ENCODE assay signal across 22 mouse cellular contexts in genomic region chr3:85564603-85565002, GRCm38 (mm10). TPM values are rescaled to one million over a fixed set of nuclear protein-coding genes. Genes with fewer than 3 reads are reported as not detected.
DNase-seq lines count a peak whose midpoint lies in the region; ATAC-seq and TF ChIP-seq lines count a peak whose summit lies in the region.
"Had no signal": no experiment of that assay in that cellular context is flagged by ENCODE, and none has a peak within 500 bp of the region (broad histone marks: within the 10 kb centered on the region; RNA-seq: fewer than 3 reads in every experiment).

No protein-coding gene starts in this region.

- no peak overlapping the region for H3K4me3 ChIP-seq in heart, postnatal 0 days (ENCODE audit: low read depth, low read length)
- no peak overlapping the region for H3K4me3 ChIP-seq in liver, embryonic 12.5 days
- peak overlapping the region in 1 of 3 experiments; percentile 7 for H3K4me3 ChIP-seq in CH12.LX (replicated peaks in 1 of 3; ENCODE audit: low read depth in 2 of 3, low read length in 2 of 3, poor library complexity in 1 of 3)
- H3K4me3 ChIP-seq: embryonic facial prominence, embryonic 12.5 days; hindbrain, embryonic 15.5 days; limb, embryonic 13.5 days; midbrain, embryonic 10.5 days; neural tube, embryonic 15.5 days had no signal

- dilution Hi-C loops in CH12.LX (cut with MboI; ENCODE audit: extremely low pct_ligation_motif_present, extremely low pct_unique_long_range_greater_than_20kb, low sequenced_read_pairs), result no loop called here

- 21% methylated on average over 2 of the region's 2 CpGs for WGBS in heart, postnatal 0 days
- WGBS in liver, embryonic 12.5 days (ENCODE audit: insufficient replicate concordance), result 40% methylated on average over 2 of the region's 2 CpGs

- no peaks in the 10 kb centered on the region for H3K9me3 ChIP-seq in heart, postnatal 0 days (replicated peaks; ENCODE audit: control insufficient read depth, low read length)
- H3K9me3 ChIP-seq in liver, embryonic 12.5 days (replicated peaks), result no peaks in the 10 kb centered on the region
- no peaks in the 10 kb centered on the region for H3K9me3 ChIP-seq in CH12.LX (replicated peaks; ENCODE audit: low read length)
- H3K9me3 ChIP-seq: embryonic facial prominence, embryonic 12.5 days; hindbrain, embryonic 15.5 days; limb, embryonic 13.5 days; midbrain, embryonic 10.5 days; neural tube, embryonic 15.5 days had no signal

- no peaks in the 10 kb centered on the region for H3K79me2 ChIP-seq in CH12.LX (replicated peaks; ENCODE audit: control insufficient read depth, extremely low read depth, insufficient read depth, poor library complexity, severe bottlenecking)

- TF ChIP-seq RAD21 in CH12.LX (IDR thresholded peaks at IDR 0.05; ENCODE audit: low read depth, low read length), result no peak; the same call in none of the 2 replicates

- no peaks in the 10 kb centered on the region for H3K27me3 ChIP-seq in heart, postnatal 0 days (ENCODE audit: control insufficient read depth, insufficient read depth, low read length)
- no peaks in the 10 kb centered on the region for H3K27me3 ChIP-seq in liver, embryonic 12.5 days (replicated peaks)
- no peaks in the 10 kb centered on the region for H3K27me3 ChIP-seq in CH12.LX (replicated peaks)
- H3K27me3 ChIP-seq: embryonic facial prominence, embryonic 12.5 days; hindbrain, embryonic 15.5 days; limb, embryonic 13.5 days; neural tube, embryonic 15.5 days had no signal

- H3K36me3 ChIP-seq in heart, postnatal 0 days (replicated peaks; ENCODE audit: control insufficient read depth, insufficient read depth, low read length), result no peaks in the 10 kb centered on the region
- H3K36me3 ChIP-seq in liver, embryonic 12.5 days, result no peaks in the 10 kb centered on the region
- peaks cover 0 to 7% of the 10 kb centered on the region in 2 experiments for H3K36me3 ChIP-seq in CH12.LX (replicated peaks in 1 of 2; ENCODE audit: control insufficient read depth in 1 of 2, insufficient read depth in 1 of 2, low read length in 1 of 2)
- H3K36me3 ChIP-seq: embryonic facial prominence, embryonic 12.5 days; hindbrain, embryonic 15.5 days; limb, embryonic 13.5 days; midbrain, embryonic 10.5 days; neural tube, embryonic 15.5 days had no signal

- intact Hi-C loops in heart, postnatal 25 days (cut with DNase I), result loop anchor here (10.0 kb wide), 1 partner anchor 200 kb away; no protein-coding TSS in a partner anchor

- H3K9ac ChIP-seq in heart, postnatal 0 days (replicated peaks; ENCODE audit: low read depth, low read length), result no peak overlapping the region
- H3K9ac ChIP-seq in liver, embryonic 12.5 days, result no peak overlapping the region
- peak overlapping the region; percentile 18 for H3K9ac ChIP-seq in CH12.LX (ENCODE audit: insufficient read depth, low read depth)
- H3K9ac ChIP-seq: embryonic facial prominence, embryonic 12.5 days; forebrain, postnatal 0 days; hindbrain, embryonic 15.5 days; limb, embryonic 13.5 days; neural tube, embryonic 15.5 days had no signal

- in situ Hi-C loops in CH12.LX (cut with MboI; ENCODE audit: low pct_ligation_motif_present, low pct_unique_long_range_greater_than_20kb, low sequenced_read_pairs), result loop anchor here (25.0 kb wide), 1 partner anchor 627 kb away; no protein-coding TSS in a partner anchor

- TF ChIP-seq CTCF in heart, postnatal 0 days (IDR thresholded peaks at IDR 0.05; ENCODE audit: low read depth), result peak; percentile 13; the same call in 1 of the 2 replicates
- peak in 1 of 2 experiments; percentile 38; a peak in 1 of 4 replicates for TF ChIP-seq CTCF in CH12.LX (conservative IDR thresholded peaks at IDR 0.05 in 1 of 2, IDR thresholded peaks at IDR 0.05 in 1 of 2; ENCODE audit: low read depth in 2 of 2, low read length in 2 of 2)

- 0 out of 2 replicates have a peak, but pooled peaks have one; percentile 20 for ATAC-seq in frontal cortex, adult (ENCODE audit: low TSS enrichment)
- ATAC-seq in heart, postnatal 0 days (ENCODE audit: insufficient read depth, low read depth), result peak; percentile 63
- no peak for ATAC-seq in liver, embryonic 12.5 days
- ATAC-seq: forebrain, postnatal 0 days had no signal

- H3K4me2 ChIP-seq in heart, postnatal 0 days (ENCODE audit: low read depth, low read length), result no peak overlapping the region
- no peak overlapping the region for H3K4me2 ChIP-seq in liver, embryonic 12.5 days
- H3K4me2 ChIP-seq in CH12.LX (ENCODE audit: insufficient read depth, low read depth, poor library complexity, severe bottlenecking), result peak overlapping the region; percentile 90
- H3K4me2 ChIP-seq: embryonic facial prominence, embryonic 12.5 days; hindbrain, embryonic 15.5 days; limb, embryonic 13.5 days; neural tube, embryonic 15.5 days had no signal

- TF ChIP-seq EP300 in heart, postnatal 0 days (IDR thresholded peaks at IDR 0.05; ENCODE audit: low read depth), result no peak
- TF ChIP-seq EP300 in CH12.LX (IDR thresholded peaks at IDR 0.05; ENCODE audit: low read length), result no peak; the same call in 1 of the 2 replicates

- no peak for DNase-seq in frontal cortex, postnatal 10 days (ENCODE audit: low spot score in 2 of 2)
- DNase-seq in heart, postnatal 0 days (ENCODE audit: low spot score), result peak; percentile 60
- no peak for DNase-seq in heart, postnatal 25 days (ENCODE audit: low spot score)
- peak; percentile 15 for DNase-seq in liver
- DNase-seq in CH12.LX (ENCODE audit: extremely low read depth), result peak; percentile 51
- DNase-seq in urinary bladder, adult 2 months (ENCODE audit: low spot score), result no peak
- DNase-seq: adrenal gland, adult 2 months; cerebellum, adult 11-12 months; cerebellum, postnatal 10 days; forebrain, postnatal 0 days; gastrocnemius, postnatal 36 days; kidney, adult 2 months; kidney, postnatal 14 days; layer of hippocampus, postnatal 36 days; lung, postnatal 10 days had no signal

- H3K4me1 ChIP-seq in heart, postnatal 0 days (ENCODE audit: control insufficient read depth, insufficient read depth), result no peaks in the 10 kb centered on the region
- H3K4me1 ChIP-seq in liver, embryonic 12.5 days, result peaks cover 11% of the 10 kb centered on the region; the same call in 1 of the 2 replicates
- H3K4me1 ChIP-seq in CH12.LX (ENCODE audit: control insufficient read depth in 1 of 2, insufficient read depth in 2 of 2), result peaks cover 5 to 32% of the 10 kb centered on the region in 2 experiments; a peak in 3 of 4 replicates
- H3K4me1 ChIP-seq: embryonic facial prominence, embryonic 12.5 days; hindbrain, embryonic 15.5 days; limb, embryonic 13.5 days; midbrain, embryonic 10.5 days; neural tube, embryonic 15.5 days had no signal

- peak overlapping the region; percentile 56 for H3K27ac ChIP-seq in heart, postnatal 0 days (ENCODE audit: low read depth)
- no peak overlapping the region for H3K27ac ChIP-seq in liver, embryonic 12.5 days
- H3K27ac ChIP-seq in CH12.LX (ENCODE audit: insufficient read depth, low read depth), result peak overlapping the region; percentile 91
- H3K27ac ChIP-seq: embryonic facial prominence, embryonic 12.5 days; hindbrain, embryonic 15.5 days; limb, embryonic 13.5 days; midbrain, embryonic 10.5 days; neural tube, embryonic 15.5 days had no signal

- no peak; the same call in 1 of the 2 replicates for TF ChIP-seq POLR2A in CH12.LX (IDR thresholded peaks at IDR 0.05; ENCODE audit: low read depth, low read length)

TF ChIP-seq in CH12.LX, 34 proteins besides CTCF, POLR2A, EP300 and RAD21:
- TF ChIP-seq BHLHE40 (IDR thresholded peaks at IDR 0.05; ENCODE audit: low read depth, low read length) (no peak), IRF4 (IDR thresholded peaks at IDR 0.05; ENCODE audit: low read depth, low read length) (0 out of 2 replicates have a peak, but pooled peaks have one; percentile 16), ELF1 (IDR thresholded peaks at IDR 0.05; ENCODE audit: low read depth, low read length) (0 out of 2 replicates have a peak, but pooled peaks have one; percentile 8), TBP (conservative IDR thresholded peaks at IDR 0.05; ENCODE audit: low read depth, low read length) (0 out of 2 replicates have a peak, but pooled peaks have one; percentile 17)

RNA-seq across cellular contexts. Expression of gene Gatb, which starts 9.3 kb away (rescaled TPM):
- total RNA-seq in heart, postnatal 0 days (2014; rRNA removed; ENCODE audit: low replicate concordance), result 27.9 and 123 TPM in 2 replicates
- polyA plus RNA-seq in heart, postnatal 0 days (2015; fragmentation: Nextera tagmentation; extraction: Ambion mirVana), result 40.3 and 45.3 TPM in 2 replicates
- 10 to 100 TPM; 34.6 to 39.7 TPM for total RNA-seq in heart, postnatal 25 days (2021)
- 22.9 and 24.5 TPM in 2 replicates for polyA plus RNA-seq in liver, embryonic 12.5 days (2016; fragmentation: Nextera tagmentation; extraction: Ambion mirVana)
- total RNA-seq in CH12.LX (2012; rRNA removed) (25.9 and 31.9 TPM in 2 replicates), CH12.LX (2014; rRNA removed) (39.8 and 41.9 TPM in 2 replicates)
- 27.4 and 30.9 TPM in 2 replicates for polyA plus RNA-seq in CH12.LX (2012; ENCODE audit: insufficient read length, low read depth)
- polyA plus RNA-seq in urinary bladder, adult 2 months (2012; rRNA removed), result 7.9 and 8.8 TPM in 2 replicates

Comparison
In these comparisons a context has a peak if more than half of its experiments do, and no peak if none do; other contexts are left out.
1. DNase-seq: peak in heart, postnatal 0 days (single experiment), liver (single experiment) and CH12.LX (single experiment); none in frontal cortex, postnatal 10 days (0 of 2), heart, postnatal 25 days (single experiment) and urinary bladder, adult 2 months (single experiment).